Mouse (Mus musculus) ES-E14 (cell line): ENCODE measurements around the gene C1qtnf6. TPM values are rescaled to one million over a fixed set of nuclear protein-coding genes. Genes with fewer than 3 reads are reported as not detected.

Experiments
- DNase-seq: peaks from one replicate; pipeline ENCODE4 v3.0.0-alpha.2; 2013; ENCODE audit warnings: low read depth, low spot score
- H3K27ac ChIP-seq: 2 replicates; pipeline ENCODE4 v1.5.1; 2012; ENCODE audit warnings: low read depth, mild to moderate bottlenecking, low read length, moderate library complexity, mixed read lengths; ENCODE audit not compliant: poor library complexity, insufficient read depth, severe bottlenecking
- H3K36me3 ChIP-seq: 2 replicates; pipeline ENCODE4 v1.6.1; 2012; ENCODE audit warnings: mild to moderate bottlenecking, low read length, moderate library complexity, mixed read lengths; ENCODE audit not compliant: control insufficient read depth, poor library complexity, insufficient read depth, severe bottlenecking
- H3K4me1 ChIP-seq, 2 experiments: fragments of 150-350 bp in 1 of 2; sonication (generic) in 1 of 2; 2 replicates each; pipeline ENCODE4 v1.6.1; 2012; ENCODE audit warnings: low read length in 2 of 2, mild to moderate bottlenecking in 1 of 2, mixed read lengths in 1 of 2; ENCODE audit not compliant: control insufficient read depth in 2 of 2, insufficient read depth in 2 of 2, poor library complexity in 1 of 2
- H3K4me3 ChIP-seq, 2 experiments: fragments of 150-350 bp in 1 of 2; sonication (generic) in 1 of 2; 2 replicates each; pipeline ENCODE4 v1.5.1; 2012; ENCODE audit warnings: low read length in 2 of 2, low read depth in 1 of 2, mild to moderate bottlenecking in 1 of 2, mixed read lengths in 1 of 2; ENCODE audit not compliant: insufficient read depth in 1 of 2, poor library complexity in 1 of 2, severe bottlenecking in 1 of 2
- H3K9ac ChIP-seq: 2 replicates; pipeline ENCODE4 v1.6.1; 2012; ENCODE audit warnings: low read depth, mild to moderate bottlenecking, low read length, mixed read lengths; ENCODE audit not compliant: poor library complexity, insufficient read depth, severe bottlenecking
- H3K9me3 ChIP-seq: fragments of 150-350 bp; sonication (generic); 2 replicates; pipeline ENCODE4 v1.6.1; 2012; ENCODE audit warnings: low read depth, mild to moderate bottlenecking, low read length; ENCODE audit not compliant: control insufficient read depth, insufficient read depth
- CHD2 ChIP-seq: IDR thresholded peaks from 2 replicates; pipeline ENCODE4 v1.6.1; 2014; ENCODE audit warnings: mild to moderate bottlenecking, low read depth, low read length, inconsistent platforms
- HCFC1 ChIP-seq: IDR thresholded peaks from 2 replicates; pipeline ENCODE4 v1.6.1; 2012; ENCODE audit warnings: low read length, inconsistent platforms, borderline replicate concordance; ENCODE audit not compliant: insufficient read depth
- MAFK ChIP-seq: IDR thresholded peaks from 2 replicates; pipeline ENCODE4 v1.6.1; 2014; ENCODE audit warnings: mild to moderate bottlenecking, low read depth, low read length, inconsistent platforms; ENCODE audit not compliant: insufficient read depth
- ZC3H11A ChIP-seq: IDR thresholded peaks from 2 replicates; pipeline ENCODE4 v1.6.1; 2012; ENCODE audit warnings: low read depth, mild to moderate bottlenecking, inconsistent platforms, low read length, borderline replicate concordance
- ZNF384 ChIP-seq: IDR thresholded peaks from 2 replicates; pipeline ENCODE4 v1.6.1; 2012; ENCODE audit warnings: low read depth, low read length, inconsistent platforms
- in situ Hi-C, 2 experiments: fragments of 600-800 bp; cut with MboI; formaldehyde crosslinking; loops; one replicate each; pipeline ENCODE4 v1.15.1; 2025; ENCODE audit warnings: low sequenced_read_pairs in 2 of 2, inconsistent platforms in 1 of 2; ENCODE audit not compliant: unreplicated experiment in 2 of 2
- total RNA-seq: library from RNA; depleted of rRNA; stranded (reverse); fragments of 300-350 nt; gene quantifications from 2 replicates; pipeline ENCODE4 v1.2.3, GENCODE M21; 2012

C1qtnf6 gene
- total RNA-seq, 1 experiment = 1.8 TPM

- DNase-seq = no peak
- Histone ChIP-seq H3K9me3 (no peaks in the 10 kb centered on the region), H3K36me3 (no peaks in the 10 kb centered on the region), H3K9ac (no peak overlapping the region), H3K4me3 (no peak overlapping the region), H3K27ac (no peak overlapping the region), H3K4me1 (peaks cover 0 to 3% of the 10 kb centered on the region in 2 experiments; a peak in 1 of 4 replicates)
- in situ Hi-C loops = no loop called here
- TF ChIP-seq MAFK = no peak
Observed at GRCm38 (mm10) chr15:78515759-78516158, 15.5 kb downstream of the C1qtnf6 start.

- TF ChIP-seq ZC3H11A (no peak), HCFC1 (no peak), ZNF384 (no peak), CHD2 (no peak)
- no peaks in the 10 kb centered on the region for H3K36me3 ChIP-seq
- no peaks in the 10 kb centered on the region for H3K9me3 ChIP-seq
- peaks cover 0 to 11% of the 10 kb centered on the region in 2 experiments; a peak in 2 of 4 replicates for H3K4me1 ChIP-seq
- no peak overlapping the region for H3K4me3 ChIP-seq
- no peak overlapping the region for H3K9ac ChIP-seq
- peak; percentile 53 for DNase-seq
- H3K27ac ChIP-seq = no peak overlapping the region
- in situ Hi-C loops = no loop called here
Observed at GRCm38 (mm10) chr15:78514393-78515146, 16.6 kb downstream of the C1qtnf6 start.

- DNase-seq = no peak
- TF ChIP-seq ZNF384 = no peak
- no peak for TF ChIP-seq MAFK
- TF ChIP-seq ZC3H11A = no peak
- no peak for TF ChIP-seq HCFC1
- no peak for TF ChIP-seq CHD2
- H3K27ac ChIP-seq = no peak overlapping the region
- in situ Hi-C loops = no loop called here
- H3K4me1 ChIP-seq = peaks cover 0 to 11% of the 10 kb centered on the region in 2 experiments; a peak in 2 of 4 replicates
- H3K9me3 ChIP-seq = no peaks in the 10 kb centered on the region
- H3K36me3 ChIP-seq = no peaks in the 10 kb centered on the region
- no peak overlapping the region for H3K4me3 ChIP-seq
- no peak overlapping the region for H3K9ac ChIP-seq
Observed at GRCm38 (mm10) chr15:78513019-78513418, 18.2 kb downstream of the C1qtnf6 start.

GRCm38 (mm10) chr15:78511951-78512350 lies 19.3 kb downstream of the C1qtnf6 start:
- in situ Hi-C loops = no loop called here
- Histone ChIP-seq H3K27ac (no peak overlapping the region), H3K36me3 (no peaks in the 10 kb centered on the region), H3K9ac (no peak overlapping the region), H3K4me3 (no peak overlapping the region), H3K4me1 (peaks cover 0 to 11% of the 10 kb centered on the region in 2 experiments; a peak in 2 of 4 replicates), H3K9me3 (no peaks in the 10 kb centered on the region)
- no peak for TF ChIP-seq ZNF384
- TF ChIP-seq MAFK = no peak
- no peak for TF ChIP-seq CHD2
- no peak for TF ChIP-seq HCFC1
- no peak for TF ChIP-seq ZC3H11A
- no peak for DNase-seq

- peaks cover 0 to 9% of the 10 kb centered on the region in 2 experiments; a peak in 2 of 4 replicates for H3K4me1 ChIP-seq
- no peak overlapping the region for H3K4me3 ChIP-seq
- in situ Hi-C loops = no loop called here
- TF ChIP-seq CHD2 (no peak), HCFC1 (no peak), ZC3H11A (no peak), MAFK (no peak), ZNF384 (no peak)
- H3K9me3 ChIP-seq = no peaks in the 10 kb centered on the region
- H3K9ac ChIP-seq = no peak overlapping the region
- DNase-seq = no peak
- no peaks in the 10 kb centered on the region for H3K36me3 ChIP-seq
- H3K27ac ChIP-seq = no peak overlapping the region
Observed at GRCm38 (mm10) chr15:78510736-78511135, 20.5 kb downstream of the C1qtnf6 start.
